Mouse (Mus musculus): ENCODE measurements around the gene Esr2.

Esr2 gene

GRCm38 (mm10) chr12:76081557-76082211, 95.4 kb downstream of the Esr2 start:
- DNase-seq, result peak; percentile 89 to 94

GRCm38 (mm10) chr12:76080876-76081556, 96.0 kb downstream of the Esr2 start:
- peak in 1 of 2 experiments; percentile 33 for DNase-seq

GRCm38 (mm10) chr12:76073981-76074380, 103.1 kb downstream of the Esr2 start:
- no peak for DNase-seq

GRCm38 (mm10) chr12:76073066-76073826, 103.8 kb downstream of the Esr2 start:
- no peak for DNase-seq

GRCm38 (mm10) chr12:76071935-76072849, 104.9 kb downstream of the Esr2 start:
- DNase-seq, result no peak
